Mouse (Mus musculus) MEL (cell line): Measurements from ENCODE around the gene Anapc11.

Source experiments
- CTCF ChIP-seq, 3 experiments: IDR thresholded peaks in 2 of 3; conservative IDR thresholded peaks in 1 of 3; 2 replicates each; pipeline ENCODE4 v1.5.1; 2011 to 2012; ENCODE audit warnings: low read length in 3 of 3, low read depth in 2 of 3, mild to moderate bottlenecking in 2 of 3, improper control_type of control experiment in 1 of 3, inconsistent platforms in 1 of 3, mixed read lengths in 1 of 3, moderate library complexity in 1 of 3; ENCODE audit not compliant: control insufficient read depth in 1 of 3, insufficient read depth in 1 of 3, poor library complexity in 1 of 3, severe bottlenecking in 1 of 3
- ETS1 ChIP-seq: IDR thresholded peaks from 2 replicates; pipeline ENCODE4 v1.6.1; 2012; ENCODE audit warnings: low read depth, mild to moderate bottlenecking, inconsistent platforms, low read length, improper control_type of control experiment, moderate library complexity
- USF2 ChIP-seq, 2 experiments: IDR thresholded peaks; 2 replicates each; pipeline ENCODE4 v1.6.1; 2011 to 2012; ENCODE audit warnings: improper control_type of control experiment in 2 of 2, low read length in 2 of 2, borderline replicate concordance in 1 of 2, inconsistent platforms in 1 of 2, low read depth in 1 of 2, mild to moderate bottlenecking in 1 of 2; ENCODE audit not compliant: insufficient read depth in 1 of 2

DNA sequence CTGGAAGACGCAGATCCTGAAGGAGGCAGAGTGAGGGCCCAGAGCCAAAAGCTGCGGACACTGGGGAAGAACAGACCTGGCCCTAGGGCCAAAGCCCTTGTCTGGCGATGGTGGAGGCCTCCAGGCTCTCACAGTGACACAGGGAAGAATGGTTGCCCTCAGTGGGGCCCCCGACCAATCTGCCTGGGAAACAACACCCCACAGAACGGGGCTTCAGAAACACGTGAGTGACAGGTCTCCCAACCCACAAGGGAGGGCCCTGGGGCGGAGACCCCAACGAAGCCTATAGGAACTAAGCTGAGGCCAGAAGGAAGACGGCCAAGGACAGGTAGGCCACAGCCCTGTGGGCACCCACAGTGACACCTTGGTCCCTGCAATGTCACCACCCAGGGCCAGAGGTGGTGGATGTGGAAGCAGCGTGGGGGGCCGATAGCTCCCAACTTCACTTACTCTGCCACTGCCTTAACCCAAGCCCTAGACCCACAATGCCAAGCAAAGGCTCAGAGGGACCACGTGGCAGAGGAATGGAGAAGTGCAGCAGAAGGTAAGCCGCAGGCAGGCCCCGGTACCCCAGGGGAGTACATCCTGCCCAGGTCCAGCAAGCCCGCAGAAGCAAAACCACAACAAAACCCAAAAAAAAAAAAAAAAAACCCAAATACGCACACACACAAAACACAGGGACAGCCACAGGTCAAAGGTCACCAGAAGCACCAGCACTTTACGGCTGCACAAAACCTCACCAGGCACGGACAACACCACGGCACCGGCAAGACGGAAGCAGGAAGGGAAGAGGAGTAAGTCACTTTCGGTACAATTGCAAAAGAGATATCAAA, 29.5 kb downstream of the Anapc11 start:
- TF ChIP-seq CTCF (IDR thresholded peaks at IDR 0.05 in 2 of 3, conservative IDR thresholded peaks at IDR 0.05 in 1 of 3; ENCODE audit: control insufficient read depth in 1 of 3, insufficient read depth in 1 of 3, low read depth in 2 of 3, low read length in 3 of 3, poor library complexity in 1 of 3, severe bottlenecking in 1 of 3) (no peak), USF2 (IDR thresholded peaks at IDR 0.05; ENCODE audit: borderline replicate concordance in 1 of 2, insufficient read depth in 1 of 2, low read depth in 1 of 2, low read length in 2 of 2) (no peak), ETS1 (no peak)
